Mouse (Mus musculus) heart, embryonic 14.5 days (tissue): ENCODE data around the gene Tbce. TPM values are rescaled to one million over a fixed set of nuclear protein-coding genes. Genes with fewer than 3 reads are reported as not detected.

Experiments used
- ATAC-seq: fragments of 200-750 bp; cut with Nextera tagmentation; 2 replicates; pipeline ENCODE4 v1.8.0; 2017; ENCODE audit warnings: low read depth, moderate TSS enrichment; ENCODE audit not compliant: insufficient number of reproducible peaks, insufficient read depth, low FRiP score
- H3K27ac ChIP-seq, 2 experiments: fragments of 200-500 bp in 1 of 2; fragments of 300-500 bp in 1 of 2; sonication (generic) in 1 of 2; replicated peaks in 1 of 2; 2 replicates each; pipeline ENCODE4 v1.5.1; 2012 to 2014; ENCODE audit warnings: low read depth in 2 of 2, low read length in 2 of 2, control low read depth in 1 of 2, mild to moderate bottlenecking in 1 of 2, mixed read lengths in 1 of 2; ENCODE audit not compliant: control insufficient read depth in 1 of 2, insufficient read depth in 1 of 2
- H3K27me3 ChIP-seq: fragments of 300-500 bp; sonication (generic); 2 replicates; pipeline ENCODE4 v1.6.1; 2014; ENCODE audit warnings: mild to moderate bottlenecking, low read length, control low read depth; ENCODE audit not compliant: control insufficient read depth, insufficient read depth
- H3K36me3 ChIP-seq: fragments of 300-500 bp; sonication (generic); 2 replicates; pipeline ENCODE4 v1.6.1; 2014; ENCODE audit warnings: mild to moderate bottlenecking, control low read depth, low read length, mixed read lengths; ENCODE audit not compliant: control insufficient read depth, insufficient read depth
- H3K4me1 ChIP-seq, 2 experiments: fragments of 200-500 bp in 1 of 2; fragments of 300-500 bp in 1 of 2; sonication (generic) in 1 of 2; 2 replicates each; pipeline ENCODE4 v1.6.1; 2012 to 2014; ENCODE audit warnings: low read length in 2 of 2, control low read depth in 1 of 2, mixed read lengths in 1 of 2; ENCODE audit not compliant: control insufficient read depth in 2 of 2, insufficient read depth in 2 of 2
- H3K4me2 ChIP-seq: fragments of 300-500 bp; sonication (generic); 2 replicates; pipeline ENCODE4 v1.6.1; 2014; ENCODE audit warnings: mild to moderate bottlenecking, low read length
- H3K4me3 ChIP-seq, 2 experiments: fragments of 200-500 bp in 1 of 2; fragments of 300-500 bp in 1 of 2; sonication (generic) in 1 of 2; 2 replicates each; pipeline ENCODE4 v1.5.1; 2012 to 2014; ENCODE audit warnings: low read length in 2 of 2, mild to moderate bottlenecking in 2 of 2, control low read depth in 1 of 2, low read depth in 1 of 2, moderate library complexity in 1 of 2; ENCODE audit not compliant: control insufficient read depth in 1 of 2, insufficient read depth in 1 of 2
- H3K9ac ChIP-seq: fragments of 300-500 bp; sonication (generic); 2 replicates; pipeline ENCODE4 v1.6.1; 2014; ENCODE audit warnings: mild to moderate bottlenecking, low read length
- H3K9me3 ChIP-seq: fragments of 300-500 bp; sonication (generic); 2 replicates; pipeline ENCODE4 v1.6.1; 2016; ENCODE audit warnings: low read length, control low read depth; ENCODE audit not compliant: control insufficient read depth
- WGBS: fragments of 180-500 bp; shearing (Covaris S2); extraction: QIAGEN DNeasy Blood & Tissue Kit; methylation state at CpG from one replicate; pipeline ENCODE4 v1.1.7; 2014; 5-methylcytosine and 5-hydroxymethylcytosine counted together
- polyA plus RNA-seq: library from polyadenylated mRNA; unstranded; fragments of >200 nt; fragmentation: Nextera tagmentation; extraction: Ambion mirVana; gene quantifications from 2 replicates; pipeline ENCODE4 v1.2.1, GENCODE M21; 2014

The Tbce gene
- polyA plus RNA-seq, 1 experiment from 2014 or later: 38.0 TPM

DNA sequence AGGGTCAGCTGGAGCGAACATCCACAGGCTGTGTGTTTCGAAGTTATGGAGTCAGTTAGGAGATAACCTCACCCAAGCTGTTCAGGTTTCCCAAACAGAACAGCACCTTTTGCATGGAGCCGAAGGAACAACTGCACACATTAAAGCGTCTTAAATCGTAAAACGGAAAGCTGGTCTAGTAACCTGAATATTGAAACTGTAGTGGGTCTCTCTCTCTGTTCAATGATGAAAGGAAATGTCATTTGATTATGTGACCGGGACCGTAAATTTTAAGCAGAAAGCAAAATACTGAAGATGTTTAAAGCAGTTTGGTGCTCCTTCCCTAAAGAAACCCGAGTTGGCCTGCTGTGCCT lies 25.6 kb upstream of the Tbce start:
- no peaks in the 10 kb centered on the region for H3K9me3 ChIP-seq
- peaks cover 2 to 21% of the 10 kb centered on the region in 2 experiments for H3K4me1 ChIP-seq
- H3K36me3 ChIP-seq: peaks cover 21% of the 10 kb centered on the region
- H3K9ac ChIP-seq: peak overlapping the region; percentile 97
- H3K4me2 ChIP-seq: peak overlapping the region; percentile 70
- H3K27ac ChIP-seq: peak overlapping the region; percentile 27 to 96; a peak in 2 of 4 replicates
- peak overlapping the region; percentile 92 to 97 for H3K4me3 ChIP-seq
- 16% methylated on average over 9 of the region's 9 CpGs for WGBS
- ATAC-seq: no peak
- H3K27me3 ChIP-seq: no peaks in the 10 kb centered on the region

DNA sequence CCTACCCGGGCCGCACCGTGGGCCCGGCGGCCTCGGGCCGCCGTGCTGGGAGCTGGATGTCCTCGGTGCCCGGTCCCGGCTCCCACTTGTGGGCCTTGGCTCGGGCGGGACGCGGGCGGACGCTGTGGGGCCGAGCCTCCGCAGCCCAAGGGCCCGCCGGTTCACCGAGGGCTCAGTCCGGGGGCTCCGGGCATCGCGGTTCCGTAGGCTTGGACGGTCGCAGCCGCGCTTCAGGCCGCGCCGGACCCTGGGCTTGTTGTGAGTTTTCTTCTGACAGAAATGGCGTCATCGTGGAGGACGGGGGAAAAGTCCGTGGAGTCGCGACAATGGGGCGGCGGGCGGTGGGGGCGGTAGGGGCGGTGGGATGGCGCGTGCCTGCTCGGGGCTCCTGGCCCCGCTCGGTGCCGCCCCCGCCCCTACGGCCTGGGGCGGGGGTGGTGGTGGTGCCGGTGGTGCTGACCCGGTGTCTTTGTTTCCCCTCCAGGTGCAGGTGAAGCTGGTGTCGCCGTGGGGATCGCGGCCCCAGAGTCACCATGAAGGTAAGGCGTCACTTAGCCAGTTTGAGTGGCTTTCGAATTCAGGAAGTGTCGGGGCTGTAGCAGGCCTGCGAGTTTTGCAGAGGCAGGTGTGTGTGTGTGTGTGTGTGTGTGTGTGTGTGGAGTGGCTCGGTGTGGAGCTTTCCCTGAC lies 25.0 kb upstream of the Tbce start:
- Histone ChIP-seq H3K4me3 (peak overlapping the region; percentile 92 to 97), H3K4me1 (peaks cover 2 to 21% of the 10 kb centered on the region in 2 experiments), H3K4me2 (peak overlapping the region; percentile 70), H3K27ac (peak overlapping the region; percentile 92 to 96), H3K9ac (peak overlapping the region; percentile 97), H3K9me3 (no peaks in the 10 kb centered on the region), H3K36me3 (peaks cover 21% of the 10 kb centered on the region), H3K27me3 (no peaks in the 10 kb centered on the region)
- peak; percentile 1 for ATAC-seq
- WGBS: under 1% methylated on average over 53 of the region's 65 CpGs

DNA sequence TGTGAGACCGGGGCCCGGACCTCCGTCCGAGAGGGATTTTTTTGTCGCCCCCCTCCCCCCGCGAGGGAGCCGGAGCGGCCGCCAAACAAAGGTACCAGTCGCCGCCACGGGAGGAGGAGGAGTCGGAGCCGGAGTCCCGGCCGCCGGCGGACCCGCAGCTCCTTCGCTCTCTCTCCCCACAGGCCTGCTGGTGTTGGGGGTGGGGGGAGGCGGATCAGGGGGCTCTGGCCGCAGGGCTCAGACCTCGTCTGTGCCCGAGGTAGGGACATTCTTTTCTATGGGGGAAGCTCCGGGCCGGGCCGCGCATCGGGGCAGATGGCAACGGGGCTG lies 24.5 kb upstream of the Tbce start:
- Histone ChIP-seq H3K27me3 (no peaks in the 10 kb centered on the region), H3K9ac (peak overlapping the region; percentile 97), H3K9me3 (no peaks in the 10 kb centered on the region), H3K4me3 (peak overlapping the region; percentile 92 to 97), H3K27ac (peak overlapping the region; percentile 92 to 96), H3K4me2 (peak overlapping the region; percentile 70), H3K36me3 (peaks cover 22% of the 10 kb centered on the region), H3K4me1 (peaks cover 2 to 21% of the 10 kb centered on the region in 2 experiments)
- WGBS: 0% methylated on average over 16 of the region's 31 CpGs
- ATAC-seq: peak; percentile 19

DNA sequence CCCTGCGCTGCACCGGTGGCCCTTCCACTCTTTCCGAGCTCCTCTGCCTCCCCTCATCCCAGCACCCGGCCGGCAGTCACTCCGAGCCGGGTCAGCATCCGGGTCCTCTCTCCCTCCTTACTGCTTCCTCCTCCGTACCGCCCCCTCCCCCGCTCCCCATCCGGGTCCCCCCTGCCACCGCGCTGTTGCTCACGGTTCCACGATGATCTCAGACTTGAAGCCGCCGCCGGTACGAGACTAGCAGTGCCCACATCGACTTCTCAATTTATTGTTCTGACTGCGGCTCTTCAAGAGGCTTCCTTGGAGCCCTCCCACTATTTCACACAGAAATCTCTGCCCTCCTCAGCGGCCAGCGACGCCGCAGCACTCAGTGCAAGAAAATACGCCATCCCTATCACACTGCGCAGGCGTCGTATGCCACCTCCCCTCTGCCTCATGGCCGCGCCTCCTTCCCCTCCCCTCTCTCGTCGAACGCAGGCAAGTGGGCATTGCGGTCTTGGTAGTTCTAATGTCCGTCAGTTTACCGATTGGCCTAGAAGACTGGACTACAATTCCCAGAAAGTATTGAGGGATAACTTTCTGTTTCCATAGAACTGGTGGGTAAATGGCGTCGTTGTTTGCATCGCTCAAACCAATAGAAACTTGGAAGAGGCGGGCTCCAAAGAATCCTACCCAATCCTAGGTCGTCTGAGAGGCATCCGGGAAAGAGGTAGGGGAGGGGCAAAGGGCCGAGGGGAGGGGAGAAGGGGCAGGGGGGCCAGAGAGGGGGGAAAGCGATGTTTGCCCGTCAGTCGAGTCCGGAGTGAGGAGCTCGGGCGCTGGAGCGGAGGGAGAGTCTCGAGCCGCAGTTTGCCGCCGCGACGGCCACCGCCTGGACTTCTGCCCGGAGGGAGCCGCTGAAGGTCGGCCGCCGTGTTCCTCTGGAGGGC lies 23.8 kb upstream of the Tbce start, which contains the start of the genes Arid4b and Ggps1:
Arid4b (plus strand) TSS at position 220 of the 929 bp plus-strand sequence.
Ggps1 (minus strand) TSS at position 476 of the 929 bp plus-strand sequence.
- no peaks in the 10 kb centered on the region for H3K9me3 ChIP-seq
- H3K4me2 ChIP-seq: peak within 1 kb of the TSS; percentile 82
- ATAC-seq: peak; percentile 97
- H3K36me3 ChIP-seq: peaks cover 18% of the 10 kb centered on the region
- no peaks in the 10 kb centered on the region for H3K27me3 ChIP-seq
- peak within 1 kb of the TSS; percentile 97 for H3K9ac ChIP-seq
- under 1% methylated on average over 62 of the region's 64 CpGs for WGBS
- H3K4me3 ChIP-seq: peak within 1 kb of the TSS; percentile 92 to 97
- peaks cover 2 to 21% of the 10 kb centered on the region in 2 experiments for H3K4me1 ChIP-seq
- peak within 1 kb of the TSS; percentile 96 to 97 for H3K27ac ChIP-seq

DNA sequence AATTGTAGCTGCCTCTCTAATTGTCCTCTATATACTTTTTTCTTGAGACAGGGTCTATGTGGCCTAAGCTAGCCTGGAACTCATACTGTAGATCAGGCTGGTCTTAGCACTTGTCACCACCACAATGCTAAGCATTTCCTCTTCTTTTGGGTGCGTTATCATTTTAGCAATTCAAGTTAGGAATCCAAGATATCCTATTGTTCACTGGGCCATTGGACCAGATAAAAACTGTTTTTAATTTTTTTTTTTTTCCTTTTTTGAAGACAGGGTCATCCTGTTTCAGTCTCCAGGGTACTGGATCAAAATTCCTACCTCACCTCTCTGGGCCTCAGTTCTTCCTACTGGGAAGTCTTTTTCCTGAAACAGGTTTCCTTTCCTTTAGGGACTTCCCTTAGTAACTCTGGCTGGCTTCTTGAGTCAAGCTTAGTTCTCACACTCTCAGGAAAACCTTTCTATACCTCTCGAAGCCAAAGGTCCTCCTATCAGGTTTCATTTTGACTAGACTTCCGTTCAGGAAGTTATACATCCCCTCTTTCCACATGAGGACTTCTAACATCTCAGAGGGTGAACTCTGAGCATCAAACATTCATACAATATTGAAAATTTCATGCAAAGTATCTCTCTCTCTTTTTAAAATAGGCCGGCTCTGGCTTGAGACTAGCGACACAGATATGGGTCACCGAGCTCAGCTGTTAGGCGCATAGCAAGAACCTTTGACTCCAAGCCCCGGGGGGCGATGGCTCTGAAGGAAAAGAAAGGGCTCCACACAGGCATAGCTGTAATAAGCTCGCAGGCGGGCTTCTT lies 23.0 kb upstream of the Tbce start:
- H3K4me2 ChIP-seq: peak overlapping the region; percentile 82
- H3K27me3 ChIP-seq: no peaks in the 10 kb centered on the region
- H3K9me3 ChIP-seq: no peaks in the 10 kb centered on the region
- peak overlapping the region; percentile 91 to 97 for H3K4me3 ChIP-seq
- H3K36me3 ChIP-seq: peaks cover 15% of the 10 kb centered on the region
- ATAC-seq: no peak
- peak overlapping the region; percentile 78 to 90 for H3K27ac ChIP-seq
- H3K9ac ChIP-seq: peak overlapping the region; percentile 89
- 5% methylated on average over 11 of the region's 11 CpGs for WGBS
- H3K4me1 ChIP-seq: peaks cover 2 to 21% of the 10 kb centered on the region in 2 experiments

DNA sequence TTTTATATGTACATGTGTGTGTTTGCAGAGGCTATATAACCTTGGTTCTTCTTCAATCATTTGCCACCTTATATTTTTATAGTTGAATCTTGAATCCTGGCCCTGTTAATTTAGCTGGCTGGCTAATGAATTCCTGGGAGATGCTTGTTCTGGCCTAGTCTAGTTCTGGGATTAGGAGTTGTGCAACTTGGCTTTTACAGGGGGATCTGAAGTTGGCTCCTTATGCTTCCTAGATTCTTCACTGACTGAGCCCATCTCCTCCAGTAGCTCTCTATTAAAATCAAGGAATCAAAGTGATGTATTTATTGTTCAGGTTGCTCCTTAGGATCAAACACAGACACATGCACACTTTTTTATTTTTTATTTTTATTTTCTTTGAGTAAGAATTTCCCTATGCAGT lies 20.1 kb upstream of the Tbce start:
- H3K4me3 ChIP-seq: no peak overlapping the region
- peaks cover 2 to 11% of the 10 kb centered on the region in 2 experiments for H3K4me1 ChIP-seq
- no peaks in the 10 kb centered on the region for H3K27me3 ChIP-seq
- peaks cover 35% of the 10 kb centered on the region for H3K36me3 ChIP-seq
- H3K27ac ChIP-seq: no peak overlapping the region
- H3K9me3 ChIP-seq: no peaks in the 10 kb centered on the region
- no peak overlapping the region for H3K4me2 ChIP-seq
- no peak for ATAC-seq
- no peak overlapping the region for H3K9ac ChIP-seq

DNA sequence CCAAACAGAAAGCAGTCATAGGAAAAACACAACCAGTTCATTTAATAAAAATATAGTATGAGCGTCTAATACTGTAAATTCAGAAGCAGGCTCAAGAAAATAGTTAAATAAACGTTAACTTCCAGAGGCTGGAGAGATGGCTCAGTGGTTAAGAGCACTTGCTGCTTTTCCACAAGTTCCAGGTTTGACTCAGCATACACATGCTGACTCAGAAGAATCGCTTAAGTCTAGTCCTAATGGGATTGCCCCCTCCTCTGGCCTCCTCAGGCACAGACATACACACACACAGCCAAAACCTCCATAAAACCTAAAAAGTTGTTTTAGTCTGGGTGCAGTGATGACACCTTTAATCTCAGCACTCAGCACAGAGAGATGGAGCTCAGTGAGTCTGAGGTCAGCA lies 17.4 kb upstream of the Tbce start:
- Histone ChIP-seq H3K27ac (no peak overlapping the region), H3K9ac (no peak overlapping the region), H3K4me2 (no peak overlapping the region), H3K4me3 (no peak overlapping the region), H3K27me3 (no peaks in the 10 kb centered on the region), H3K4me1 (peaks cover 2 to 4% of the 10 kb centered on the region in 2 experiments), H3K9me3 (no peaks in the 10 kb centered on the region), H3K36me3 (peaks cover 63% of the 10 kb centered on the region)
- WGBS: 86% methylated on average over 3 of the region's 3 CpGs
- no peak for ATAC-seq
